Mouse (Mus musculus): ENCODE measurements around the gene Hnrnph1. TPM values are rescaled to one million over a fixed set of nuclear protein-coding genes. Genes with fewer than 3 reads are reported as not detected.

The Hnrnph1 gene
- polyA plus RNA-seq (2012; ENCODE audit: insufficient read depth, low replicate concordance) = 12.9 and 121 TPM in 2 replicates

DNA sequence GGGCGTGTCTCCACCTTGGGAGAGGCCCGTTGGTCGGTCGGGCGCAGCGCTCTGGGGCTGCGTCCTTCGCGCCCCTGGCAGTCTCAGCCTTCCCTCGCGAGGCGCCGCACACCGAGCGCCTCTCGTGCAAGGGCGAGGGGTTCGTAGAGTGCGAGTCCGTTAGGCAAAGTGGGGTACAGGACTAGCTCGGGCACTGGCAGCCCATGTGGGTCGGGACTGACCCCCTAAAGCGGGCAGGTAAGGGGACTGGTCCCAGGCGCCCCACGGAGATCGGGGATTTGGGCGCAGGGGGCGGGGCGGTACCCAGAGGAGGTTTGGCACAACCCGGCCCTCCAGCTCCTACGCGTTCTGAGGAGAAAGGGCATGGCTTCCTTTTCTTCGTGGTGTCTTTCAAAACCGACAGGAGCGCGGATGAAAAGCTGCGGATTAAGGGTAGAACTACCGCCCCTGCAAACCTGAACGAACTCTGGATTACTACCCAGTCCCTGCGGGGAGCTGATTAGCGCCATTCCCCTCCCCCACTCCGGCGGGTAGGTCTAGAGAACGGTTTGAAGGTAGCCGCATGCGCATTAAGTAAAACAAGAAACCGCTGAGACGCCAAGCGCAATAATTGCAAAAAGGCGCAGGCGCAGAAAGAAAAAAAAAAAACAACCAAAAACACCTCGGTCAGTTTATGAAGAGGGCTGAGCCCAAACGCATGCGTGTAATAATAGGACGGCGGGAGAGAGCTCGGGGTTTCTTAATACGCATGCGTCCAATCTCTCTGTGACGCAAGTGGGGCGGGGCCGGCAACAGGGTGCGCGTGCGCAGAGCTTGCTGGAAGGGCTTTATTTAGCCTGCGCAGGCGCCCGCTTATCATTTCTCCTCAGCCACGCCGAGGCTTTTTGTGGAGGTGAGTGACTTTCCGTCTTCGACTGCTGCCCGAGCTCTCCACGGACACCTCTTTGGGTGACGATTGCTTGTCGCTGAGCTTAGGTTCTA lies at the start of gene Hnrnph1:
Hnrnph1 (plus strand) TSS at position 80 of the 981 bp plus-strand sequence.
- Histone ChIP-seq H3K36me3 (replicated peaks; ENCODE audit: low read length) (peaks cover 35% of the 10 kb centered on the region), H3K4me1 (peaks cover 32% of the 10 kb centered on the region), H3K27me3 (replicated peaks) (no peaks in the 10 kb centered on the region), H3K4me3 (replicated peaks) (peak within 1 kb of the TSS; percentile 96), H3K9me3 (no peaks in the 10 kb centered on the region)
- TF ChIP-seq GATA1 (IDR thresholded peaks at IDR 0.05; ENCODE audit: borderline replicate concordance, low read length) (no peak), FLI1 (IDR thresholded peaks at IDR 0.05; ENCODE audit: low read length) (no peak)

DNA sequence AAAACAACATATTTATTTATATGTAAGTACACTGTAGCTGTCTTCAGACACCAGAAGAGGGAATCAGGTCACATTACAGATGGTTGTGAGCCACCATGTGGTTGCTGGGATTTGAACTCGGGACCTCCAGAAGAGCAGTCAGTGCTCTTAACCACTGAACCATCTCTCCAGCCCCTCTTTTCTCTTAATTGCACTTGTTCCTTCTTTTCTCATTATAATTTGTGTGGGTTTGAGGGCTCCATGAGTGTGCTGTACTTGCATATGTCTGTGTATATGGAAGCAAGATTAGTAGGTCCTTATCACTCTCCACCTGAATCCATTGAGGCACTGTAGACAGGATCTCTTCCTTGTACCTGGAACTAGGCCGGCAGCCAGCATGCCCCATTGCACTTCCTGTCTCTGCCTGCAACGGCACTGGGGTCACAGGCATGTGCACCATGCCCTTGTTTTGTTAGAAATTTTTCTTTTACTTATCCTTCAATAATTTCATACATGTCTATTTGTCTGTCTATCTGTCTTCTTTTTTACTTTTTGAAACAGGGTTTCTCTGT lies 48.6 kb upstream of the Hnrnph1 start:
- Histone ChIP-seq H3K4me3 (replicated peaks) (no peak overlapping the region), H3K27me3 (replicated peaks) (no peaks in the 10 kb centered on the region), H3K36me3 (replicated peaks; ENCODE audit: low read length) (peaks cover 15% of the 10 kb centered on the region), H3K9me3 (no peaks in the 10 kb centered on the region), H3K4me1 (peaks cover 27% of the 10 kb centered on the region)
- TF ChIP-seq GATA1 (IDR thresholded peaks at IDR 0.05; ENCODE audit: borderline replicate concordance, low read length) (no peak), FLI1 (IDR thresholded peaks at IDR 0.05; ENCODE audit: low read length) (no peak)

- Histone ChIP-seq H3K36me3 (replicated peaks; ENCODE audit: low read length) (peaks cover 15% of the 10 kb centered on the region), H3K4me1 (peaks cover 21% of the 10 kb centered on the region), H3K9me3 (peaks cover 3% of the 10 kb centered on the region; the same call in 1 of the 2 replicates), H3K4me3 (replicated peaks) (no peak overlapping the region), H3K27me3 (replicated peaks) (peaks cover 2% of the 10 kb centered on the region)
- no peak for TF ChIP-seq GATA1 (IDR thresholded peaks at IDR 0.05; ENCODE audit: borderline replicate concordance, low read length)
- TF ChIP-seq FLI1 (IDR thresholded peaks at IDR 0.05; ENCODE audit: low read length) = no peak
Measured at GRCm38 (mm10) chr11:50329378-50329777, 47.4 kb upstream of the Hnrnph1 start.

DNA sequence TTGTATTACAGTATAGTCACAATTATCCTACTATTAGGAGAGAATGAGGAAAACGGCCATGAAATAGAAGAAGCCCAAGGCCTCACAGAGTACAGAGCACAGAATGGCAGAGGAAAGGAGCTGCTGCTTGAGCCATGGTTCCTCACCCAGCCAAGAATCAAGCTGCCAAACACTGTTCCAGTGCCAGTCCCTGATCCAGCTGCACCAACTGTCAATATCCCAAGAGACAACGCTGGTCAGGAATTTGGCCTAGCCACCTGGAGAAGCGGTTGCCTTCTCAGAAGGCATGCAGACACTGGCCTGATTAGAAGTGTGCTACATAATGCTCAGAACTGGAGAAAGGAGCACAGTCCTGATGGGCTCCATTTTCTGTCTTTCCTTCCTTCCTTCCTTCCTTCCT lies 43.6 kb upstream of the Hnrnph1 start:
- TF ChIP-seq GATA1 (IDR thresholded peaks at IDR 0.05; ENCODE audit: borderline replicate concordance, low read length) (no peak), FLI1 (IDR thresholded peaks at IDR 0.05; ENCODE audit: low read length) (no peak)
- peaks cover 15% of the 10 kb centered on the region for H3K4me1 ChIP-seq
- H3K36me3 ChIP-seq (replicated peaks; ENCODE audit: low read length) = peaks cover 14% of the 10 kb centered on the region
- no peak overlapping the region for H3K4me3 ChIP-seq (replicated peaks)
- peaks cover 3% of the 10 kb centered on the region; the same call in 1 of the 2 replicates for H3K9me3 ChIP-seq
- peaks cover 8% of the 10 kb centered on the region for H3K27me3 ChIP-seq (replicated peaks)

DNA sequence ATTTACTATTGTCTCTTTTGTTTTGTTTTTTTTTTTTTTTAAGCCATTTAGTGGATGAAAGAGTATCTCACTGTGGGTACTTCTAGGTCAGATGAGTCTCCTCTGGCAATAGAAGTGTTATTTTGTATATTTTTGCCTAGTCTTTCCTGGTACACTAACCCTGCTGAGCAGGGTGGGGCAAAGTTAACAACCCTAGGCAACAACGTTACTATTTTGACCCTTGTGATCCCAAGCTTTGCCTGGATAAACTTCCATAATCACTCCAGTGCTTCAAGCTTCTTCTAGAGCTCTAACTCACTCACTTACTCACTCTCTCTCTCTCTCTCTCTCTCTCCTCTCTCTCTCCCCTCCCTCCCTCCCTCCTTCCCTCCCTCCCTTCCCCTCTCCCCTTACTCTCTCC lies 40.7 kb upstream of the Hnrnph1 start:
- Histone ChIP-seq H3K27me3 (replicated peaks) (peaks cover 8% of the 10 kb centered on the region), H3K4me3 (replicated peaks) (no peak overlapping the region), H3K4me1 (peaks cover 7% of the 10 kb centered on the region), H3K9me3 (peaks cover 6% of the 10 kb centered on the region; the same call in 1 of the 2 replicates), H3K36me3 (replicated peaks; ENCODE audit: low read length) (no peaks in the 10 kb centered on the region)
- TF ChIP-seq FLI1 (IDR thresholded peaks at IDR 0.05; ENCODE audit: low read length) = no peak
- TF ChIP-seq GATA1 (IDR thresholded peaks at IDR 0.05; ENCODE audit: borderline replicate concordance, low read length) = no peak

GRCm38 (mm10) chr11:50336891-50337290 lies 39.9 kb upstream of the Hnrnph1 start:
- Histone ChIP-seq H3K4me1 (peaks cover 7% of the 10 kb centered on the region), H3K4me3 (replicated peaks) (no peak overlapping the region), H3K9me3 (peaks cover 6% of the 10 kb centered on the region; the same call in 1 of the 2 replicates), H3K36me3 (replicated peaks; ENCODE audit: low read length) (no peaks in the 10 kb centered on the region), H3K27me3 (replicated peaks) (peaks cover 8% of the 10 kb centered on the region)
- TF ChIP-seq GATA1 (IDR thresholded peaks at IDR 0.05; ENCODE audit: borderline replicate concordance, low read length) = no peak
- no peak for TF ChIP-seq FLI1 (IDR thresholded peaks at IDR 0.05; ENCODE audit: low read length)

- H3K4me3 ChIP-seq (replicated peaks) = no peak overlapping the region
- H3K27me3 ChIP-seq (replicated peaks) = no peaks in the 10 kb centered on the region
- H3K9me3 ChIP-seq = no peaks in the 10 kb centered on the region
- peaks cover 10% of the 10 kb centered on the region for H3K4me1 ChIP-seq
- H3K36me3 ChIP-seq (replicated peaks; ENCODE audit: low read length) = no peaks in the 10 kb centered on the region
- TF ChIP-seq GATA1 (IDR thresholded peaks at IDR 0.05; ENCODE audit: borderline replicate concordance, low read length) (no peak), FLI1 (IDR thresholded peaks at IDR 0.05; ENCODE audit: low read length) (no peak)
Measured at GRCm38 (mm10) chr11:50345486-50345885, 31.3 kb upstream of the Hnrnph1 start.

- H3K9me3 ChIP-seq = no peaks in the 10 kb centered on the region
- H3K27me3 ChIP-seq (replicated peaks) = no peaks in the 10 kb centered on the region
- H3K4me3 ChIP-seq (replicated peaks) = no peak overlapping the region
- TF ChIP-seq GATA1 (IDR thresholded peaks at IDR 0.05; ENCODE audit: borderline replicate concordance, low read length) (no peak), FLI1 (IDR thresholded peaks at IDR 0.05; ENCODE audit: low read length) (no peak)
- H3K4me1 ChIP-seq = peaks cover 10% of the 10 kb centered on the region
- H3K36me3 ChIP-seq (replicated peaks; ENCODE audit: low read length) = no peaks in the 10 kb centered on the region
Measured at GRCm38 (mm10) chr11:50346256-50347032, 30.3 kb upstream of the Hnrnph1 start.

DNA sequence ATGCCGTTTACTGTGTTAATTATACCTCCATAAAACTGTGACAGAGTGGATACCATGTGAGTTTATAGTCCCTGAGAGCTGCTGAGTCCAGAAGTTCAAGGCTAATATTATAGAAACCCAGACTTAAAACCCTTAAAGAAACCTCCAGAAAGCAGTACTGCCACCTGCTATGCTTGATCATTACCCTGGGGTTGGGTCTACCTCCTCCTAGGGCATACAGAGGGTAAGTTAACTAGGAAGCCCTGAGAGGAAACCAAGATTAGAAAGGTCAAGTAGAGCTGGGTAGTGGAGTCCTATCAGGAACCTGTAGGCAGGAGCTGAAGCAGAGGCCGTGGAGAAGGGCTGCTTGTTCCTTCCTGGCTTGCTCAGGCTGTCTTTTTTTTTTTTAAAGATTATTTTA lies 24.6 kb upstream of the Hnrnph1 start:
- peaks cover 21% of the 10 kb centered on the region for H3K4me1 ChIP-seq
- no peak overlapping the region for H3K4me3 ChIP-seq (replicated peaks)
- peaks cover 11% of the 10 kb centered on the region for H3K9me3 ChIP-seq
- H3K36me3 ChIP-seq (replicated peaks; ENCODE audit: low read length) = no peaks in the 10 kb centered on the region
- no peak for TF ChIP-seq GATA1 (IDR thresholded peaks at IDR 0.05; ENCODE audit: borderline replicate concordance, low read length)
- no peak for TF ChIP-seq FLI1 (IDR thresholded peaks at IDR 0.05; ENCODE audit: low read length)
- no peaks in the 10 kb centered on the region for H3K27me3 ChIP-seq (replicated peaks)
